Comparison of ENCODE assay signal across 11 mouse cellular contexts in the genomic region with DNA sequence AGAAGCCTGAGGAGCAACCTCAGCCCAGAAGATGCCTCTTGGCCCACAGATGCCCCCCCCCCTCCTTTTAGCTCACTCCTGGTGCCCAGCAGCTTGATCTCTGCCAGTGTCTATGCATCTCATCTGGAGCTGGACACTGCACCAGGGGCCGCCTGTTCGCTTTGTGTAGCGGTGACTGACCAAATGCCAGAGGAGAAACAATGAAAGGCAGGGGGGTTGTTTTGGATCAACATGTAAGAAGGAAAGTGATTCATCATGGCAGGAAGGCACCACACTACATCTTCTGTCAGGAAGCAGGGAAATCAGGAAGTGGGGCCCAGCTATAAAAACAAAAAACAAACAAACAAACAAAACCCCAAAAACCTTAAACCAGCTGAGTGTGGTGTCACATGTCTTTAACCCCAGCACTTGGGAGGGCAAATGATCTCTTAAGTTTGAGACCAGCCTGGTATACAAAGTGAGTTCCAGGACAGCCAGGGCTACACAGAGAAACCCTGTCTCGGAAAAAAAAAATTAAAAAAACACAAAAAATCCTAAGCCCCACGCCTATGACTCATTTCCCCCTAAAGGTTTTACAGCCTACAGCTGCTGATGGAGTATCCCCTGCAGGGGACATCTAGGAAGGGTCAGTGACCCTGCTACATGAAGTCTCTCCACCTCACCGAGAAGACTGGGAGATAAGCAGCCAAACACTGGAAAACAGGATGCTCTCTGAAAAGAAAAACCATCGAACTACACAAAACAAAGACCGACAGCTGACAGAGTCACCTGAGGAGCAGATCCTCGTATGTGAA. TPM values are rescaled to one million over a fixed set of nuclear protein-coding genes. Genes with fewer than 3 reads are reported as not detected.
DNase-seq lines count a peak whose midpoint lies in the region; ATAC-seq and TF ChIP-seq lines count a peak whose summit lies in the region.
"Had no signal": no experiment of that assay in that cellular context is flagged by ENCODE, and none has a peak within 500 bp of the region (broad histone marks: within the 10 kb centered on the region; RNA-seq: fewer than 3 reads in every experiment).

No protein-coding gene starts in this region.

- H3K36me3 ChIP-seq in heart, embryonic 11.5 days (ENCODE audit: control insufficient read depth, insufficient read depth, low read length) = no peaks in the 10 kb centered on the region
- no peaks in the 10 kb centered on the region for H3K36me3 ChIP-seq in midbrain, embryonic 10.5 days
- no peaks in the 10 kb centered on the region for H3K36me3 ChIP-seq in midbrain, postnatal 0 days (ENCODE audit: insufficient read depth, low read length)
- H3K36me3 ChIP-seq in heart, postnatal 0 days (replicated peaks; ENCODE audit: control insufficient read depth, insufficient read depth, low read length) = no peaks in the 10 kb centered on the region
- no peaks in the 10 kb centered on the region for H3K36me3 ChIP-seq in macrophage (ENCODE audit: inconsistent target)
- H3K36me3 ChIP-seq: neural tube, embryonic 13.5 days had no signal

- peaks cover 4% of the 10 kb centered on the region; the same call in 1 of the 2 replicates for H3K4me1 ChIP-seq in heart, embryonic 11.5 days (ENCODE audit: control insufficient read depth, insufficient read depth, low read length)
- H3K4me1 ChIP-seq in midbrain, embryonic 10.5 days = peaks cover 34% of the 10 kb centered on the region
- H3K4me1 ChIP-seq in midbrain, postnatal 0 days (ENCODE audit: insufficient read depth, low read length) = peaks cover 6% of the 10 kb centered on the region; the same call in 1 of the 2 replicates
- H3K4me1 ChIP-seq in heart, postnatal 0 days (ENCODE audit: control insufficient read depth, insufficient read depth) = no peaks in the 10 kb centered on the region; the same call in 1 of the 2 replicates

- peak overlapping the region; percentile 57 for H3K27ac ChIP-seq in heart, embryonic 11.5 days (ENCODE audit: low read depth, low read length)
- H3K27ac ChIP-seq in midbrain, embryonic 10.5 days (replicated peaks) = peak overlapping the region; percentile 65
- H3K27ac ChIP-seq in midbrain, postnatal 0 days (ENCODE audit: low read depth, low read length) = no peak overlapping the region
- H3K27ac ChIP-seq in heart, postnatal 0 days (ENCODE audit: low read depth) = peak overlapping the region; percentile 78
- H3K27ac ChIP-seq in macrophage = peak overlapping the region; percentile 2; the same call in 1 of the 2 replicates
- H3K27ac ChIP-seq: neural tube, embryonic 13.5 days had no signal

- no peak for ATAC-seq in heart, embryonic 11.5 days (replicated peaks; ENCODE audit: insufficient number of reproducible peaks, low FRiP score, low TSS enrichment)
- ATAC-seq in midbrain, postnatal 0 days (ENCODE audit: low FRiP score) = no peak
- peak; percentile 16; the same call in 1 of the 2 replicates for ATAC-seq in heart, postnatal 0 days (ENCODE audit: insufficient read depth, low read depth)

- H3K9me3 ChIP-seq in heart, embryonic 11.5 days (replicated peaks; ENCODE audit: control insufficient read depth, low read length) = 0 out of 2 replicates have a peak, but pooled peaks cover 2% of the 10 kb centered on the region
- 0 out of 2 replicates have a peak, but pooled peaks cover 5% of the 10 kb centered on the region for H3K9me3 ChIP-seq in midbrain, embryonic 10.5 days (replicated peaks)
- H3K9me3 ChIP-seq in midbrain, postnatal 0 days (ENCODE audit: low read length) = no peaks in the 10 kb centered on the region
- peaks cover 5% of the 10 kb centered on the region; the same call in 1 of the 2 replicates for H3K9me3 ChIP-seq in heart, postnatal 0 days (replicated peaks; ENCODE audit: control insufficient read depth, low read length)
- H3K9me3 ChIP-seq: neural tube, embryonic 13.5 days had no signal

- peak overlapping the region; percentile 46; the same call in 1 of the 2 replicates for H3K9ac ChIP-seq in heart, embryonic 11.5 days (ENCODE audit: low read depth, low read length)
- H3K9ac ChIP-seq in midbrain, postnatal 0 days (replicated peaks; ENCODE audit: low read length, poor library complexity, severe bottlenecking) = no peak overlapping the region
- no peak overlapping the region for H3K9ac ChIP-seq in heart, postnatal 0 days (replicated peaks; ENCODE audit: low read depth, low read length)
- H3K9ac ChIP-seq: neural tube, embryonic 13.5 days had no signal

- peak; percentile 32; the same call in 1 of the 2 replicates for TF ChIP-seq EP300 in heart, postnatal 0 days (IDR thresholded peaks at IDR 0.05; ENCODE audit: low read depth)

- no peak overlapping the region for H3K4me2 ChIP-seq in heart, embryonic 11.5 days
- no peak overlapping the region for H3K4me2 ChIP-seq in midbrain, postnatal 0 days (ENCODE audit: low read depth, low read length, poor library complexity, severe bottlenecking)
- no peak overlapping the region for H3K4me2 ChIP-seq in heart, postnatal 0 days (ENCODE audit: low read depth, low read length)
- H3K4me2 ChIP-seq: neural tube, embryonic 13.5 days had no signal

- no peaks in the 10 kb centered on the region for H3K79me2 ChIP-seq in macrophage (ENCODE audit: inconsistent target)

- DNase-seq in heart, postnatal 4 days = no peak
- DNase-seq in midbrain, embryonic 10.5 days (ENCODE audit: low spot score) = no peak
- DNase-seq in midbrain, postnatal 0 days (ENCODE audit: low spot score) = no peak
- peak; percentile 41 for DNase-seq in heart, postnatal 0 days (ENCODE audit: low spot score)
- no peak for DNase-seq in cerebellum, adult 8-10 months
- DNase-seq in spleen, adult 18-20 months = no peak
- DNase-seq: cerebellum, adult 11 months; lung, postnatal 36 days had no signal

- WGBS in heart, embryonic 11.5 days (ENCODE audit: insufficient replicate concordance) = 43% methylated on average over 9 of the region's 9 CpGs
- WGBS in midbrain, embryonic 10.5 days = 50% methylated on average over 9 of the region's 9 CpGs
- WGBS in midbrain, postnatal 0 days = 45% methylated on average over 9 of the region's 9 CpGs
- 56% methylated on average over 9 of the region's 9 CpGs for WGBS in heart, postnatal 0 days
- 69% methylated on average over 9 of the region's 9 CpGs for WGBS in macrophage (ENCODE audit: missing documents)

- H3K27me3 ChIP-seq in heart, embryonic 11.5 days (ENCODE audit: control insufficient read depth, insufficient read depth, low read length) = peaks cover 9% of the 10 kb centered on the region
- H3K27me3 ChIP-seq in midbrain, embryonic 10.5 days (ENCODE audit: low read depth, poor library complexity, severe bottlenecking) = peaks cover 22% of the 10 kb centered on the region
- H3K27me3 ChIP-seq in midbrain, postnatal 0 days (ENCODE audit: insufficient read depth, low read length) = no peaks in the 10 kb centered on the region
- peaks cover 4% of the 10 kb centered on the region; the same call in 1 of the 2 replicates for H3K27me3 ChIP-seq in heart, postnatal 0 days (ENCODE audit: control insufficient read depth, insufficient read depth, low read length)

- no peak overlapping the region for H3K4me3 ChIP-seq in heart, embryonic 11.5 days (ENCODE audit: low read depth, low read length)
- H3K4me3 ChIP-seq in midbrain, embryonic 10.5 days = no peak overlapping the region
- no peak overlapping the region for H3K4me3 ChIP-seq in midbrain, postnatal 0 days (ENCODE audit: low read depth, low read length)
- no peak overlapping the region for H3K4me3 ChIP-seq in heart, postnatal 0 days (ENCODE audit: low read depth, low read length)
- no peak overlapping the region for H3K4me3 ChIP-seq in macrophage (ENCODE audit: inconsistent target)
- H3K4me3 ChIP-seq: neural tube, embryonic 13.5 days had no signal

- TF ChIP-seq CTCF in midbrain, postnatal 0 days (IDR thresholded peaks at IDR 0.05) = no peak
- no peak for TF ChIP-seq CTCF in heart, postnatal 0 days (IDR thresholded peaks at IDR 0.05; ENCODE audit: low read depth)

RNA-seq across cellular contexts. Expression of gene Pi16, which starts 1.6 kb away (rescaled TPM):
- 0.55 and 1.7 TPM in 2 replicates for polyA plus RNA-seq in heart, embryonic 11.5 days (2014; fragmentation: Nextera tagmentation; extraction: Ambion mirVana)
- 10 to 100 TPM in 1 of 2 experiments, 1 to 10 TPM in 1; 8.8 to 10.2 TPM for total RNA-seq in heart, postnatal 4 days (2021)
- 0.75 and 0.82 TPM in 2 replicates for polyA plus RNA-seq in midbrain, embryonic 10.5 days (2016; fragmentation: Nextera tagmentation; extraction: Ambion mirVana)
- total RNA-seq in midbrain, postnatal 0 days (2014; rRNA removed) = 4.3 and 4.6 TPM in 2 replicates
- 3.3 and 4.0 TPM in 2 replicates for polyA plus RNA-seq in midbrain, postnatal 0 days (2015; fragmentation: Nextera tagmentation; extraction: Ambion mirVana)
- 3.6 and 12.4 TPM in 2 replicates for total RNA-seq in heart, postnatal 0 days (2014; rRNA removed; ENCODE audit: low replicate concordance)
- 4.5 and 4.8 TPM in 2 replicates for polyA plus RNA-seq in heart, postnatal 0 days (2015; fragmentation: Nextera tagmentation; extraction: Ambion mirVana)
- not detected for total RNA-seq in macrophage (2018; cell fraction: chromatin; rRNA removed)
- total RNA-seq in macrophage (2018; cell fraction: cytosol; rRNA removed) = under 1 TPM in 13 of 26 experiments, not detected in 13; 0.04 to 0.28 (median 0.09) TPM
- total RNA-seq in macrophage (2018; cell fraction: nucleus; rRNA removed) = under 1 TPM in 4 of 26 experiments, not detected in 22; 0.24 to 0.47 (median 0.38) TPM
- polyA plus RNA-seq in macrophage (2018) = 0.22 TPM in 1 of 3 replicates, not detected in the others

RNA-seq across cellular contexts. Expression of gene Mtch1, which starts 31.9 kb away (rescaled TPM):
- polyA plus RNA-seq in heart, embryonic 11.5 days (2014; fragmentation: Nextera tagmentation; extraction: Ambion mirVana) = 266 and 306 TPM in 2 replicates
- 100 to 1,000 TPM; 358 to 374 TPM for total RNA-seq in heart, postnatal 4 days (2021)
- polyA plus RNA-seq in midbrain, embryonic 10.5 days (2016; fragmentation: Nextera tagmentation; extraction: Ambion mirVana) = 277 and 318 TPM in 2 replicates
- 605 and 625 TPM in 2 replicates for total RNA-seq in midbrain, postnatal 0 days (2014; rRNA removed)
- polyA plus RNA-seq in midbrain, postnatal 0 days (2015; fragmentation: Nextera tagmentation; extraction: Ambion mirVana) = 510 and 517 TPM in 2 replicates
- total RNA-seq in heart, postnatal 0 days (2014; rRNA removed; ENCODE audit: low replicate concordance) = 357 and 380 TPM in 2 replicates
- polyA plus RNA-seq in heart, postnatal 0 days (2015; fragmentation: Nextera tagmentation; extraction: Ambion mirVana) = 208 and 209 TPM in 2 replicates
- 100 to 1,000 TPM in 15 of 26 experiments, 10 to 100 TPM in 11; 33.9 to 200 (median 104) TPM for total RNA-seq in macrophage (2018; cell fraction: chromatin; rRNA removed)
- total RNA-seq in macrophage (2018; cell fraction: cytosol; rRNA removed) = 100 to 1,000 TPM; 105 to 170 (median 135) TPM
- total RNA-seq in macrophage (2018; cell fraction: nucleus; rRNA removed) = 100 to 1,000 TPM in 3 of 26 experiments, 10 to 100 TPM in 23; 40.0 to 130 (median 72.8) TPM
- polyA plus RNA-seq in macrophage (2018) = 107 to 155 TPM (median 130 TPM) in 3 replicates

RNA-seq across cellular contexts. Expression of gene Fgd2, which starts 44.8 kb away (rescaled TPM):
- polyA plus RNA-seq in heart, embryonic 11.5 days (2014; fragmentation: Nextera tagmentation; extraction: Ambion mirVana) = 1.2 and 2.3 TPM in 2 replicates
- 1 to 10 TPM; 2.1 to 2.8 TPM for total RNA-seq in heart, postnatal 4 days (2021)
- polyA plus RNA-seq in midbrain, embryonic 10.5 days (2016; fragmentation: Nextera tagmentation; extraction: Ambion mirVana) = 3.8 and 4.1 TPM in 2 replicates
- 13.4 and 27.3 TPM in 2 replicates for total RNA-seq in midbrain, postnatal 0 days (2014; rRNA removed)
- 14.4 and 16.5 TPM in 2 replicates for polyA plus RNA-seq in midbrain, postnatal 0 days (2015; fragmentation: Nextera tagmentation; extraction: Ambion mirVana)
- 1.4 and 6.3 TPM in 2 replicates for total RNA-seq in heart, postnatal 0 days (2014; rRNA removed; ENCODE audit: low replicate concordance)
- polyA plus RNA-seq in heart, postnatal 0 days (2015; fragmentation: Nextera tagmentation; extraction: Ambion mirVana) = 1.6 and 2.3 TPM in 2 replicates
- total RNA-seq in macrophage (2018; cell fraction: chromatin; rRNA removed) = 1,000 to 10,000 TPM in 7 of 26 experiments, 100 to 1,000 TPM in 18, 10 to 100 TPM in 1; 86.9 to 1,791 (median 552) TPM
- total RNA-seq in macrophage (2018; cell fraction: cytosol; rRNA removed) = 100 to 1,000 TPM in 4 of 26 experiments, 10 to 100 TPM in 22; 20.6 to 153 (median 53.9) TPM
- 100 to 1,000 TPM in 25 of 26 experiments, 10 to 100 TPM in 1; 94.6 to 605 (median 335) TPM for total RNA-seq in macrophage (2018; cell fraction: nucleus; rRNA removed)
- 29.2 to 94.0 TPM (median 43.1 TPM) in 3 replicates for polyA plus RNA-seq in macrophage (2018)

RNA-seq across cellular contexts. Expression of gene BC004004, which starts 47.3 kb away (rescaled TPM):
- polyA plus RNA-seq in heart, embryonic 11.5 days (2014; fragmentation: Nextera tagmentation; extraction: Ambion mirVana) = 90.6 and 94.9 TPM in 2 replicates
- 100 to 1,000 TPM; 158 to 161 TPM for total RNA-seq in heart, postnatal 4 days (2021)
- 62.8 and 67.9 TPM in 2 replicates for polyA plus RNA-seq in midbrain, embryonic 10.5 days (2016; fragmentation: Nextera tagmentation; extraction: Ambion mirVana)
- 120 and 128 TPM in 2 replicates for total RNA-seq in midbrain, postnatal 0 days (2014; rRNA removed)
- 146 and 152 TPM in 2 replicates for polyA plus RNA-seq in midbrain, postnatal 0 days (2015; fragmentation: Nextera tagmentation; extraction: Ambion mirVana)
- 208 and 234 TPM in 2 replicates for total RNA-seq in heart, postnatal 0 days (2014; rRNA removed; ENCODE audit: low replicate concordance)
- 140 and 155 TPM in 2 replicates for polyA plus RNA-seq in heart, postnatal 0 days (2015; fragmentation: Nextera tagmentation; extraction: Ambion mirVana)
- 10 to 100 TPM; 15.1 to 78.1 (median 48.7) TPM for total RNA-seq in macrophage (2018; cell fraction: chromatin; rRNA removed)
- 100 to 1,000 TPM in 23 of 26 experiments, 10 to 100 TPM in 3; 92.9 to 134 (median 118) TPM for total RNA-seq in macrophage (2018; cell fraction: cytosol; rRNA removed)
- 10 to 100 TPM; 36.8 to 89.3 (median 56.1) TPM for total RNA-seq in macrophage (2018; cell fraction: nucleus; rRNA removed)
- polyA plus RNA-seq in macrophage (2018) = 108 to 138 TPM (median 122 TPM) in 3 replicates

RNA-seq across cellular contexts. Expression of gene Ppil1, which starts 51.9 kb away (rescaled TPM):
- 117 and 135 TPM in 2 replicates for polyA plus RNA-seq in heart, embryonic 11.5 days (2014; fragmentation: Nextera tagmentation; extraction: Ambion mirVana)
- 10 to 100 TPM; 39.5 to 39.6 TPM for total RNA-seq in heart, postnatal 4 days (2021)
- 205 and 232 TPM in 2 replicates for polyA plus RNA-seq in midbrain, embryonic 10.5 days (2016; fragmentation: Nextera tagmentation; extraction: Ambion mirVana)
- 70.3 and 77.9 TPM in 2 replicates for total RNA-seq in midbrain, postnatal 0 days (2014; rRNA removed)
- polyA plus RNA-seq in midbrain, postnatal 0 days (2015; fragmentation: Nextera tagmentation; extraction: Ambion mirVana) = 95.7 and 103 TPM in 2 replicates
- 46.3 and 64.4 TPM in 2 replicates for total RNA-seq in heart, postnatal 0 days (2014; rRNA removed; ENCODE audit: low replicate concordance)
- polyA plus RNA-seq in heart, postnatal 0 days (2015; fragmentation: Nextera tagmentation; extraction: Ambion mirVana) = 75.5 and 78.5 TPM in 2 replicates
- total RNA-seq in macrophage (2018; cell fraction: chromatin; rRNA removed) = 10 to 100 TPM in 10 of 26 experiments, 1 to 10 TPM in 14, not detected in 2; 2.3 to 18.1 (median 7.2) TPM
- total RNA-seq in macrophage (2018; cell fraction: cytosol; rRNA removed) = 10 to 100 TPM in 23 of 26 experiments, 1 to 10 TPM in 3; 8.2 to 23.2 (median 14.9) TPM
- total RNA-seq in macrophage (2018; cell fraction: nucleus; rRNA removed) = 10 to 100 TPM in 8 of 26 experiments, 1 to 10 TPM in 18; 1.3 to 21.1 (median 5.9) TPM
- 10.6 to 36.8 TPM (median 15.8 TPM) in 3 replicates for polyA plus RNA-seq in macrophage (2018)
